Mouse (Mus musculus) adrenal gland (tissue): Measurements from ENCODE around the gene Usp32.
"Not testable (repeated sequence)": the region's sequence is repeated elsewhere in the genome, so short reads cannot be mapped to it uniquely, and the experiment has no call there.

ENCODE experiments used
- intact Hi-C: fragments of 180-260 bp; cut with DNase I; formaldehyde crosslinking; loops from one replicate; pipeline ENCODE4 v1.15.1; 2025
- long read RNA-seq, 2 experiments: library from polyadenylated mRNA; unstranded; transcript quantifications; one replicate each; pipeline ENCODE4 v2.0.0; 2020; ENCODE audit warnings: borderline replicate concordance in 1 of 2; ENCODE audit not compliant: insufficient replicate concordance in 1 of 2

Usp32 gene
- long read RNA-seq, experiment 1, partial matches to known transcripts: 4 of 7 reads
- long read RNA-seq, experiment 1, other reads (novel, unspliced or antisense): 3 of 7 reads
- long read RNA-seq, experiment 2, partial matches to known transcripts: 3 of 5 reads
- long read RNA-seq, experiment 2, other reads (novel, unspliced or antisense): 2 of 5 reads

DNA sequence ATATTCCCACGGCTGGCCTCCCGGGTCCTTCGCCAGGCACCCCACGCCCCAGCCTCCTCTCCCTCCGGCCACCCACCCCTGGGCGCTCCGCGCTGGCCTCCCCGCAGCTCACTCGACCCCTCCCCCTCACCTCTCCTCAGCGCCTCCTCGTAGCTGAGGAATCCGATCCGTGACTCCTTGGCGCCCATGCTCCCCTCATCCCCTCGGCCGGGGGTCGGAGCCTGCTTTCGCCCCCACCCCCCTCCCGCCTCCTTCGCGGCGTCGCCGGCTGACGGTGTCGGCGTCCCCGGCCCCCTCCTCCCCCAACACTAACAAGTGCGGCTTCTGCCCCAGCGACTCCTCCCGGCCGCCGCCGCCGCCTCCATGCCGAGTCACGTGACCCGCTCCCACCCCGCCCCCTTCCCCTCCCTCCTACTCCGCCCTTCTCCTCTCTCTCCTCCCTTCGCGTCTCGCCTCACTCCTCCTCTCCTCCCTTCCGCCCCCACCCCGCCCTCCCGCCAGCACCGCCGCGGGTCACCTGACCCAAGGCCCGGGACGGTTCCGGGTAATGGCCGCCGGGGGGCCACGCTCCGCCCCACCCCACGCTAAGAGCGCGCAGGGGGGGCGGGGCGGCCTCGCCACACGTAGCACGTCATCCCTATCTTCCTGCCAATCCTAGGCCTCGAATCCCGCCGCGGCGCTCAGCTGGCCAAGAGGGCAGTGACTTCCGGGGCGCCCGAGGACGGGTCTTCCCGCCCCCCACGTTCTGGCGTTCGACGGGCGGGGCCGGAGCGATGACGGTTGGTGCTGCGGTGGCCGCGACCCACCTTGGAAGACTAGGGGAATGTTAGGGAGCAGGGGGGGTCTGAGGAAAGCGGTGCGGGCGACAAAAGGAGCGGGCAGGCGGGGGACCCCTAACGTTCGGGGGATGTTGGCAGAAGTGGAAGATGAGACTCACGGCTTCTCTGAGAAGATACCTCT is at the start of gene Usp32:
Gene Usp32 (minus strand): TSS at position 581 of the 960 bp plus-strand sequence.
- intact Hi-C loops: no loop called here

DNA sequence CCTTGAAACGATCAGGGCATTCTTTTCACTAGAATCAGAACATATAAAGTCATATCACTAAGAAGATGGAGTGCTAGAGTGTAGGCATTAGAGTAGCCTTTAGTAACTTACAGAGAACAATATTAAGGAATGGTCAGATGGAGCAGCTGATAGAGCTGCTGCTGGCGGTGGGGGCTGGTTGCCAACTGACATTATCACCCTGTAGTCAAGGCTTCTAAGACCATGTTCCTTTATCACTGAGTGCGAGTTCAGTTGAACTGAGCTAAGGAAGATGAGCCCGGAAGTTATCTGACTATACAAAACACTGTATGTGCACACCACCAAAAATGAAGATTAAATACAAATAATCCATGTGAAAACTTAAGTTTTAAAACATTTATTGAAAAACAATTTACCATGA is 49.1 kb upstream of the Usp32 start:
- intact Hi-C loops: loop anchor here (5.0 kb wide), 1 partner anchor 143 kb away; no protein-coding TSS in a partner anchor

DNA sequence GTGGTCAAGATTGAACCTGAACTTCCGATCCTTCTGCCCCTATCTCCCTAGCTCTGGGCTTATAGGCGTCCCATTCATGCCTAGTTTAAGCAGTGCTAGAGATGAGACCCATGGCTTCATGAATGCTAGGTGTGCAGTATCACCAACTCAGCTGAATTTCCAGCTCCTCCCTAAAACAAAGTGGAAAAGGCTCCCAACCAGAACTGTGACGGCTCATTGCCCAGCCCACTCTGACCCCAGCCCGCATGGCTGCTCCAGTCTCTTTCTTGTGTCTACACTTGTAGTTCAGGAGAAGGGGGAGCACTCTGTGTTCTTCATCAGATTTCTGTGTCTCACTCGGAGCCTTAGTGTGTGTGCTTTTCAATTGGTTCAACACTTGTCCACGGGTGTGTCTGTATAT is 44.9 kb upstream of the Usp32 start:
- intact Hi-C loops: loop anchor here (5.0 kb wide), 1 partner anchor 147 kb away; no protein-coding TSS in a partner anchor

DNA sequence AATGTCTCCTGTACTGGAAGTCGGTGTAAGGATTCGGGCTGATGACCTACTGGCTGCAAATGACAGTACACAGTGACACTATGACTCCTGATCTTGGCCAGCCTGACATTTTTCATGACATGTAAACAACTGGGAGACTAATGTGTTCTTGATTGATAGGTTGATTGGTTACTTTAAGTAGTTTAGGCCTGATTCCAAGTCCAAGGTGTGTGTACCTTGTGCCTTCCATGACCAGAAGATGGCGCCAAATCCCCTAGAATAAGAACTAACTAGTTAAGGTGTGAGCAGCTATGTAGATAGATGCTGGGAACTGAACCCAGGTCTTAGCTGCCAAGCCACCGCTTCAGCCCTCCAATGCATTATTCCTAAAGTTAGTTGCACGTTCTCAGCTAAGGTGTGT is 44.1 kb upstream of the Usp32 start:
- intact Hi-C loops: no loop called here

DNA sequence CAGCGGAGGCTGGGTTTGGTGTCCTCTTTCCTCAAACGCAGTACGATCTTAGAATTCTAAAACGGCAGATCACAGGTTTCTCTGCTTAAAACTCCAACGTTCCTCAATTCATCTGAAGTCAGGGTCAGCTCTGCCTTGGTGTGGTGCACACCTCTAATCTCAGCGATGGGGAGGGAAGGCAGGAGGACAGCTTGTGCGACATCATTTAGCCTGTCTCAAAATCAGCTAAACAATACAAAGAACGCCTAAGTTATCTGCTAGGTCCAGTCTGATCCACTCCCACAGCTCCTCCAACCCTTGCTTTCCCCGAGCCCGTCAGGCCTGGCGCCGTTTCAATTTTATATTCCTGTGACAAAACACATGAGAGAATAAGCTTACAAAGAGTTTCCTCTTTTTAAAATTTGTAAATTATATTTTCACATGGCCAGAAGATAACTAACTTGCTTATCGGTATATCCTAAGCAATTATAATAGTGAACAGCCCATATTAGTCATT is 43.4 kb upstream of the Usp32 start:
- intact Hi-C loops: no loop called here

DNA sequence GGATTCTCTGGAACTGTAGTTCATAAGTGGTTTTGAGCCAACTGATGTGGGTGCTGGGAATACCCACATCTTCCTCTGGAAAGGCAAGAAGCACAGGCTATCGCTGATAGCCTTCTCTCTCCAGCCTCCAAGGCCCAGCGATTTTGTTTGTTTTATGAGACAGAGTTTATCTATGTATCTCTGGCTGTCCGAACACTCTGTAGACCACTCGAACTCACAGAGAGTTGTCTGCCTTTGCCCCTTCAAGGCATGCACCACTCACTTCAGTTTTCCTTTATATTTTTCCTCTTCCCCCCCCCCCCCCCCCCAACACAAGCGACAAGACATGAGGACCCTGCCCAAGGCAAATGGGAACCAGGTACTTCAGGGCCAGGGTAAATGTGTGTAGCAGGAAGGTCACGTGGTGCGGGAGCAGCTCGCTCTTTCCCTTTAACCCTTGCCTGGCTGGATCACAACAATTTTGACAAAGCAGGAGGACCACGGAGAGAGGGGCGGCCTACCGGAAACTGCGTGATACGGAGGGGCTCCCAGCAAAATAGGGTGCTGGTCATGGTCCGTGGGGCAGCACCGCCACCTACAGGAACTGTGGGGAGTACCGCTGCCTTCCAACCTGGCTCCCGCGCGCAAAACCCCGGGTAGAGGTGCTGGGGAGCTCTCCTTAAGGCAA is 42.8 kb upstream of the Usp32 start:
- intact Hi-C loops: no loop called here

DNA sequence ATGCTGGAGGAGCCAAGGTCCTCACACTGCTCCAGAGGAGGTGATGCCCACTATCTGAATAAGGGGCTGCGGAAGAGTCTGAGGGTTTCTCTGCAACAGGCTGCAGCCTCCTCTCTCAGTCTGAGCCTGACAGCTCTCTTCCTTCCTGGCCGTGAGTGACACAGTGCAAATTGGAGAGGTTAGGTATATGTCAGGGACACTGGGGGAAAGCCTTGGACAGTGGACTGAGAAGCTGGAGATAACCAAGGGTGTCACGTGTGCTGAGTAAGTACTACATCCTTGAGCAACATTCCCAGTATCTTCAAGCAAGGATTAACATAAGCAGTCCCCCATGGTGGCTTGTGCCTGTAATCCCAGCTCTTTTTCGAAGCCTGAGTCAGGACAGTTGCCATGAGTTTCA is 38.5 kb upstream of the Usp32 start:
- intact Hi-C loops: no loop called here

DNA sequence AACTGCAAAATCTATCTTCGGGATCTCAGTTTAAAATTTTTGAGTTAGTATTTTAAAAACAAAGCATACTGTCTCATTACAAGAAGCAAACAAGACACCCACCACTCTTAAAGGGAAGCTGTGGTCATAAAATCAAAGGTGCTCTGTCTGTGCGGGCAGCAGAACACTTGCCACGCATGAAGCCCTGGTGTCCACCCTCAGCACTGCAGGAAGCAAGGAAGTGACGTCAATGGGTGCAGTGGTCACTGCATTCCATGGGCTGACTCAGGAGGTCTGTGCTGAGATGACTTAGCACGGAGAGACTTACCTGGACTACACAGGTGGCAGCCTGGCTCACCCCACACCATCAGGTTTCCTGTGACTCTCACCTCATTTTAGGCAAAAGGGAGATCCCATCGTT is 37.8 kb upstream of the Usp32 start:
- intact Hi-C loops: no loop called here

DNA sequence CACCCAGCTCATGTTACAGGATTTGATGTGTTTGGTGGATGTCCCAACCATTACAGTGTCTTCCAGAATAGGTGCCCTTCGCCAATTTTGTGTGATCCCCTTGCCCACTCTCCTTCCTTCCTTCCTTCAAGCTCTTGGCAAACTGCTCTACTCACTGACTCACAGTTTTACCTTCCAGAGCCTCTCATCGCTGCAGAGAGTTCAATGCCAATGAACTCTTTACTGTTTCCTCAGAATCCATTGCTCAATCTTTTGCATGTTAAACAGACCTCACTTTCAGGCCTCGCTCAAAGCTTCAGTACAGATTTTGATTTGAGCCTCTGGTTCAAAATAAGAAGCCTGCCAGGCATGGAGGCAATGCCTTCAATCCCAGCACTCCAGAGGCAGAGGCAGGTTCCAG is 36.0 kb upstream of the Usp32 start:
- intact Hi-C loops: no loop called here

DNA sequence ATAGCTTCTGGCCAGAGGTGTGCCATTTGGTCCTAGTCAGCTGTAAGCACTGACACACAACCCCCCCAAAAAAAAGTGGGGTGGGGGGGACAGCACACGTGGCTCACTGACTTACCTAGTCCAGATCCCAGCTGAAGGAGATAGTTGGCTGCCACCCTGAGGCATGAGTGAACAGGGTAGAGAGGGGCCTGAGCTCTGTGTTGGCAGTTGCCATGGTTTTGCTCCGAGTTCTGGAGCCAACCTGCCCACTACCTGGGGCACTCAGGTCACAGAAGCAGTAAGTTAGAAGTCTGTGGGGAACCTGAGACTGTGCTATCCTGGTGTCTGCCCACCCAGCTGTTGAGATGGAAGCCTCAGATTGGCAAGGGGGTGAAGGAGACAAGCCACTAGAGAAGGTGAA is 30.9 kb upstream of the Usp32 start:
- intact Hi-C loops: loop anchor here (5.0 kb wide), 1 partner anchor 91 kb away; no protein-coding TSS in a partner anchor

DNA sequence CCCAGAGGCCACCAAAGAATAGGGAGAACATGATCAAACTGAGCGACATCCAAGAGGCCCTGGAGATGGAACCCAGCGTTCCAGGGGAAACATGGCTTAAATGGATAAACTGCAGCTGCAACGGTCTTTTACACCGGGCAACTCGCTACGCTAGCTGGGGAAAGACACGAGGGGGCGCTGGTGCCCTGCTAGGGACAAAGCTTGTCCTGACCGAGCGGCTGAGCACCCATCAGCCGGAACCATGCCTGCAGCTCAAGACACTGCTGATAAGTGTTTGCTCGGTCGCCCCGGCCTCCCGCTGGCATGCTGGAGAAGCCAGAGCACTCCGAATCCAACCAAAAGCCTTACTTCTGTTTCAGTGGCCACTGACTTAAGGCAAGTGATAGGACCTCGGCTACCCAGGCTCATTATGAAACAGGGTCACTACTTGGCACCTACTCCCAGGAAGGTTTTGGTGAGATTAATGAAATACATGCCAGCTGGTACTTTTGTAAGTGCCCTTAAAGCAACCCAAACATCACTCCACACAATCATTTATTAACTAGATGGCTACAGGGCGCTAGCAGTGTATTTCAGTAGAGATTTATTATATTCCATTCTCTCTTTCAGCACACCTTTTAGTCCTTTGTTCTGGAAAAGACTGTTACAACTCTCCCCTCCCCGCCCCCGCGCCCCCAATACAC is 30.2 kb upstream of the Usp32 start, which contains the start of gene 1700125H20Rik:
Gene 1700125H20Rik (plus strand): TSS at position 347 of the 683 bp plus-strand sequence.
- intact Hi-C loops: loop anchor here (5.0 kb wide), 1 partner anchor 92 kb away; no protein-coding TSS in a partner anchor

DNA sequence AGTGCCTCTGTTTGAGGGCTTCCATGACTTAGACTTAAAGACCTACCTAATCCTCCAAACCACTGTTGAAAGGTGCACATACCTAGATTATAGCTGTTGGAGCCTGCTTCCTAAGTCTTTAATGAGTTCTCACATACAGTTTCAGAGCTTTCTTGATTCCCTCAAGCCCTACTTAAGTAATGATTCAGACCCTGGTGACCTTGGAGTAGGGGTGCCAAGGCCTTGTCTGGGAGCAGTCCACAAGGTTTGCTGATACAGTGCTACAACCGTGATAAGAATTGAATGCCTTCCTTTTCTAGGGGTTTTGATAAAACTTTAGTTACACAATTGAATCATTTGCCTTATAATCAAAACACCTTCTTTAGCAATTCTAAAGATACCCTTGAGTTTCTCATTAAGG is 27.5 kb upstream of the Usp32 start:
- intact Hi-C loops: no loop called here

DNA sequence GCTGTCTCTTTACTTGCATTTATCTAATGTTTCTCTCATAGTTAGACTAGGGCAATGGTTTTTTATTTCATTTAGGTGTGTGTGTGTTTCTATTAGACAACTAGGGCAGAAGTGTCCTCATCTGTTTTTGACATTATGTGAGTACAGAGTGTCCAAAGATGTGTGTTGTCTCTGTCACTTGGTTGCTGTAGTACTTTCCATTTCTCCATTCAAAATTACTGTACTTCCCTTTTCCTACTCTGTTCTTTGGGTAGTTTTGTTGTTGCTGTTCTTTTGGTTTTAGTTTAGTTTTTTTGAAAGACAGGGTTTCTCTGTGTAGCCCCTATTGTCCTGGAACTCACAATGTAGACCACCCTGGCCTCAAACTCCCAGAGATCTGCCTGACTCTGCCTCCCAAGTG is 24.4 kb upstream of the Usp32 start:
- intact Hi-C loops: no loop called here

DNA sequence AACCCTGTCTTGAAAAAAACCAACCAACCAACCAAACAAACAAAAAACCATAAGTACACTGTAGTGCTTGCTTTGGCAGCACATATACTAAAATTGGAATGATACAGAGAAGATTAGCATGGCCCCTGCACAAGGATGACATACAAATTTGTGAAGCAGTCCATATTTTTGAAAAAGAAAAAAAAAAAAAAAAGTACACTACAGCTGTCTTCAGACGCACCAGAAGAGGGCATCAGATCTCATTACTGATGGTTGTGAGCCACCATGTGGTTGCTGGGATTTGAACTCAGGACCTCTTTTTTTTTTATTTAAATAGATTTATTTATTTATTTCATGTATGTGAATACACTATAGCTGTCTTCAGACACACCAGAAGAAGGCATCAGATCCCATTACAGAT is 23.1 kb upstream of the Usp32 start:
- intact Hi-C loops: not testable (repeated sequence)

DNA sequence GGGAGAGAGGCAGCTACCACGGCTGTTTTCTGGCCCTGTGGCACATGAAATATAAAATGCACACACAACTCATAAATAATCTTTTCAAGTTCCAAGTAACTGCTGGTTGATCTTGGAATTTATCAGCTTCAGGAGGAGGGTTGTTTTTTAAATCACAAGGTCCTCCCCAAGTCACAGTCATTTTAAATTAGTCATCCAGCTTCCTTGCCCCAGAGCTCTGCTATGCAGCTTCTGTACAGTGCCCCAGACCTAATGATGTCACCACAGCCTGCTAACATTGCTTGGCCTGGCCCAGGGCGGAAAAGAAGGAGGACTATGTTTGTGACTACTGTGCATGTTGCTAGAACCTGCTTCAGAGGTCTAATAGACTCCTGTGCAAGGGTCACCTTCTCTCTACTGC is 17.3 kb upstream of the Usp32 start:
- intact Hi-C loops: no loop called here

DNA sequence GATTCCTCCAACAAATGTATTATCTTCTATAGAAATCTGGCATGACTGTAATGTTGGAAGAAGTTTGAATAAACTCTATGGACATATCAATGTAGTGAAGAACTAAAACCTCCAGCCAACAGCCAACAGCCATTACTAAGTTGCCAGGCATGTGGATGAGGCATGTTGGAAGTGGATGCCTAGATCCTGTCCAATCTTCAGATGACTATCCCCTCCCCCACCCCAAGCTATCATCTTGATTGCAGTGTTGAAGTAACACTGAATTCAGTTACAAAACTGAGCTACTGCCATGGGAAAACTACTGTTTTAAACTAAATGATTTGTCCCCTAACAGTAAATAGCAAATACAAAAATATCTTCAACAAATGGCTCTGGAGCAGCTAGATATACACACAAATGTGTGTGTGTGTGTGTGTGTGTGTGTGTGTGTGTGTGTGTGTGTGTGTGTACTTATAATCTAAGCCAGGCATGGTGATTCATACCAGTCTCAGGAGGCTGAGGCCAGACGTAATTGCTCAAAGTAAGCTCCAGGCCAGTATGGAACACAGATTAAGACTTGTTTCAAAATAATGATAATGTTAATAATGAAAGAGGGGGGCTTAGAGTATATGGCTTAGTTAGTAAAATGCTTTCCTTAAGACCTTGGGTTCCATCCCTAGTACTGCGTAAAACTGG is 12.4 kb upstream of the Usp32 start:
- intact Hi-C loops: no loop called here

DNA sequence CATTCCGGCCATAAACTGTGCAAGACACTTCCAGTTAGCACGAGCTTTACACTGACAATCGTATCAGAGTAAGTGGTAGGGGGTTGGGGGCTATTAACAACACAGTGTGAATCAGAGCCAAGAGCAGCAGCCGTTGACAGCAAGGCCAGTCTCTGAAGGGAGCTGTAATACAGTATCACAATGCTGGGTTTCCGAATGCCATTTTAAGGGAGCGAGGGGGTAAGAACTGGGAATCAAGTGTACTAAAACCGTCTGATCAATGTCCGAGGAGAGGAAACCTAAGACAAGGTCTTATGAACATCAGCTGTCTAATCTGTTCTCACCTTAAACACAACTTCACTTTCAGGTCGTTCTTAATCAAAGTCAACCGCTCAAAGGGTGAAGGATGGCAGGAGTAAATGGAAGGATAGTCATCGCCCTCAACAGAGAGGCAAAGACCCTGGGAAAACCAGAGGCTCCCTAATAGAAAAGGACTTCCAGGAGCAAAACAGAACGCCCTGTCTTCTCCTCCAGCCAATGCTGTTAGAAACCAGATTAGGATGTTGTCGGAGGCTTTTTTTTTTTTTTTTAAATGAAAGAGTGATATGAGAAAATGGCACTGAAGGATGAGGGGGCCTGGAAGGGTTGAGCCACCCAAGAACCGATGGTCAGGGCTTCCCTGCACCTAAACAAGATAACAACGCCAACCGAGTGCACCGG is 1.0 kb downstream of the Usp32 start:
- intact Hi-C loops: no loop called here

DNA sequence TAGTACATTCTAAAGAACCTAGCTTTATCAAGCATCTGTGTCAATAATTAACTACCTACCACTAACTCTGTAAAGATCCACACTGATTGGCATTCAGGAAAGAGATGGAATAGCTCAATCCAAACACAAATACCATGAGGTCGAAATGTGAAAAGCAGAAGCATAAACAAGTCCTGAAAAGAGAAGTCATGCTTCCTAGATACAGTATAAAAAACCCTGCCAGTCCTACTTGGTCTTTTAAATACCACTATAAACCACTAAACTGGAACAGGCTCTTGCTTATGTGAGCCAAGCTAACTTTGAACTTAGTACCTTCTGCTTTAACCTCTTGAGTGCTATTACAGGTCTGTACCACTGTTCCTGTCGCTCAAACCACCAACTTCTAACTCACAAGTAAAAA is 8.4 kb downstream of the Usp32 start:
- intact Hi-C loops: no loop called here

DNA sequence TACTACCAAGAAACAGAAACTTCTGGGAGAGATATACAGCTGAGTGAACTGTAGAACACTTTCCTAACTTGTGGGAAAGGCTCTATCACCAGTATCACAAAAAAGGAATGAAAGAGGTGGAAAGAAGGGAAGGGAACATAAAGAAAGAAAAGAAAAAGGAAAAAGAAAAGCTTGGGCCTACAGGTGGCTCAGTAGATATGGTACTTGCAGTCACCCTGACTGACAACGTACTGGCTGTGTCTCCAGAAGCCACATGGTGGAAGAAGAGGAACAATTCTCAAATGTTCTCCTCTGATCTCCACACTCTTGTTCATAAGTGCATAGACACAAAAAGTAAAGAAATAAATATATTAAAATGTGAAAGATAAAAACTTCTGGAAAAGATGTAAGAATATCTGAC is 11.1 kb downstream of the Usp32 start:
- intact Hi-C loops: no loop called here
